Mouse (Mus musculus) testis, adult 2 months (tissue): ENCODE data around the gene Smtnl1.

ENCODE experiments used
- CTCF ChIP-seq: fragments of 200-500 bp; IDR thresholded peaks from 2 replicates; pipeline ENCODE4 v1.5.1; 2012; ENCODE audit warnings: low read depth, mild to moderate bottlenecking, inconsistent platforms, low read length, moderate library complexity; ENCODE audit not compliant: control insufficient read depth, insufficient read depth, insufficient replicate concordance
- POLR2A ChIP-seq: fragments of 200-500 bp; IDR thresholded peaks from 2 replicates; pipeline ENCODE4 v1.6.1; 2012; ENCODE audit warnings: low read depth, mild to moderate bottlenecking, inconsistent platforms, low read length, moderate library complexity; ENCODE audit not compliant: control insufficient read depth

GRCm38 (mm10) chr2:84838593-84838949, 16.1 kb upstream of the Smtnl1 start, which contains the start of gene Slc43a1:
- no peak for TF ChIP-seq CTCF
- no peak for TF ChIP-seq POLR2A
